In genomic region chr12:117713616-117714015, GRCm38 (mm10) we compare ENCODE assay signal across 26 mouse cellular contexts.
DNase-seq lines count a peak whose midpoint lies in the region; ATAC-seq and TF ChIP-seq lines count a peak whose summit lies in the region.
"Had no signal": no experiment of that assay in that cellular context is flagged by ENCODE, and none has a peak within 500 bp of the region (broad histone marks: within the 10 kb centered on the region; RNA-seq: fewer than 3 reads in every experiment).

No protein-coding gene starts in this region.

- no peak overlapping the region for H3K27ac ChIP-seq in forebrain, postnatal 0 days (ENCODE audit: low read depth, low read length)
- H3K27ac ChIP-seq in forebrain, embryonic 16.5 days (ENCODE audit: low read length) = no peak overlapping the region
- no peak overlapping the region for H3K27ac ChIP-seq in neural tube, embryonic 12.5 days
- peak overlapping the region; percentile 65 for H3K27ac ChIP-seq in midbrain, embryonic 14.5 days (replicated peaks; ENCODE audit: low read depth, low read length)
- H3K27ac ChIP-seq in lung, postnatal 0 days (ENCODE audit: low read length) = no peak overlapping the region
- H3K27ac ChIP-seq: embryonic facial prominence, embryonic 10.5 days; embryonic facial prominence, embryonic 15.5 days; heart, embryonic 10.5 days; heart, embryonic 15.5 days; intestine, embryonic 15.5 days; limb, embryonic 13.5 days had no signal

- H3K4me3 ChIP-seq in forebrain, postnatal 0 days (ENCODE audit: low read depth, low read length) = no peak overlapping the region
- H3K4me3 ChIP-seq in forebrain, embryonic 16.5 days (replicated peaks; ENCODE audit: low read length) = no peak overlapping the region
- no peak overlapping the region for H3K4me3 ChIP-seq in neural tube, embryonic 12.5 days
- H3K4me3 ChIP-seq in midbrain, embryonic 14.5 days (replicated peaks; ENCODE audit: low read depth, low read length) = no peak overlapping the region
- no peak overlapping the region for H3K4me3 ChIP-seq in lung, postnatal 0 days (ENCODE audit: low read depth, low read length)
- H3K4me3 ChIP-seq: embryonic facial prominence, embryonic 10.5 days; embryonic facial prominence, embryonic 15.5 days; heart, embryonic 10.5 days; heart, embryonic 15.5 days; intestine, embryonic 15.5 days; limb, embryonic 13.5 days; megakaryocyte, embryonic 14.5 days had no signal

- TF ChIP-seq CTCF in forebrain, postnatal 0 days (IDR thresholded peaks at IDR 0.05; ENCODE audit: low read depth) = no peak
- no peak for TF ChIP-seq CTCF in lung, postnatal 0 days (IDR thresholded peaks at IDR 0.05)

- H3K4me2 ChIP-seq in forebrain, postnatal 0 days (ENCODE audit: low read depth) = no peak overlapping the region
- H3K4me2 ChIP-seq in forebrain, embryonic 16.5 days (ENCODE audit: low read length) = no peak overlapping the region
- H3K4me2 ChIP-seq in neural tube, embryonic 12.5 days (replicated peaks) = no peak overlapping the region
- no peak overlapping the region for H3K4me2 ChIP-seq in midbrain, embryonic 14.5 days (ENCODE audit: low read length)
- H3K4me2 ChIP-seq in lung, postnatal 0 days (replicated peaks; ENCODE audit: low read depth, low read length) = no peak overlapping the region
- H3K4me2 ChIP-seq: embryonic facial prominence, embryonic 15.5 days; heart, embryonic 15.5 days; intestine, embryonic 15.5 days; limb, embryonic 13.5 days; liver, embryonic 11.5 days had no signal

- peaks cover 4% of the 10 kb centered on the region; the same call in 1 of the 2 replicates for H3K36me3 ChIP-seq in forebrain, postnatal 0 days (ENCODE audit: insufficient read depth)
- H3K36me3 ChIP-seq in forebrain, embryonic 16.5 days (ENCODE audit: control insufficient read depth, insufficient read depth) = no peaks in the 10 kb centered on the region
- no peaks in the 10 kb centered on the region for H3K36me3 ChIP-seq in neural tube, embryonic 12.5 days
- no peaks in the 10 kb centered on the region for H3K36me3 ChIP-seq in midbrain, embryonic 14.5 days (ENCODE audit: control insufficient read depth, insufficient read depth, low read length)
- H3K36me3 ChIP-seq in lung, postnatal 0 days (ENCODE audit: insufficient read depth, low read length) = peaks cover 6% of the 10 kb centered on the region; the same call in 1 of the 2 replicates
- H3K36me3 ChIP-seq: embryonic facial prominence, embryonic 10.5 days; embryonic facial prominence, embryonic 15.5 days; heart, embryonic 10.5 days; heart, embryonic 15.5 days; intestine, embryonic 15.5 days; limb, embryonic 13.5 days had no signal

- DNase-seq in forebrain, postnatal 0 days = no peak
- DNase-seq in neural tube, embryonic 10.5 days (ENCODE audit: extremely low spot score, low spot score) = no peak
- DNase-seq in midbrain, embryonic 14.5 days = peak; percentile 70
- no peak for DNase-seq in lung, postnatal 0 days (ENCODE audit: low spot score)
- no peak for DNase-seq in kidney, postnatal 4 days
- DNase-seq: adrenal gland, postnatal 25 days; cerebellum, adult 18-20 months; cerebellum, postnatal 14 days; gastrocnemius, postnatal 25 days; heart, adult 11 months; kidney, adult 2 months; kidney, postnatal 36 days; lung, postnatal 4 days; thymus, adult 2 months; thymus, postnatal 4 days had no signal

- H3K9ac ChIP-seq in forebrain, postnatal 0 days = no peak overlapping the region
- no peak overlapping the region for H3K9ac ChIP-seq in forebrain, embryonic 16.5 days (replicated peaks; ENCODE audit: low read depth, low read length)
- H3K9ac ChIP-seq in neural tube, embryonic 12.5 days = no peak overlapping the region
- H3K9ac ChIP-seq in midbrain, embryonic 14.5 days (replicated peaks; ENCODE audit: low read length) = no peak overlapping the region
- H3K9ac ChIP-seq in lung, postnatal 0 days (replicated peaks; ENCODE audit: low read depth) = no peak overlapping the region
- H3K9ac ChIP-seq: embryonic facial prominence, embryonic 15.5 days; heart, embryonic 15.5 days; intestine, embryonic 15.5 days; limb, embryonic 13.5 days had no signal

- no peaks in the 10 kb centered on the region for H3K9me3 ChIP-seq in forebrain, postnatal 0 days (ENCODE audit: low read length)
- no peaks in the 10 kb centered on the region for H3K9me3 ChIP-seq in forebrain, embryonic 16.5 days (ENCODE audit: control insufficient read depth, low read length)
- H3K9me3 ChIP-seq in neural tube, embryonic 12.5 days = no peaks in the 10 kb centered on the region
- no peaks in the 10 kb centered on the region for H3K9me3 ChIP-seq in midbrain, embryonic 14.5 days (ENCODE audit: control insufficient read depth, low read length)
- no peaks in the 10 kb centered on the region for H3K9me3 ChIP-seq in lung, postnatal 0 days (ENCODE audit: low read length)
- H3K9me3 ChIP-seq: embryonic facial prominence, embryonic 10.5 days; embryonic facial prominence, embryonic 15.5 days; heart, embryonic 10.5 days; heart, embryonic 15.5 days; intestine, embryonic 15.5 days; limb, embryonic 13.5 days; megakaryocyte, embryonic 14.5 days had no signal

- peak; percentile 27; the same call in 1 of the 2 replicates for ATAC-seq in forebrain, postnatal 0 days
- no peak for ATAC-seq in forebrain, embryonic 16.5 days
- ATAC-seq in neural tube, embryonic 12.5 days (ENCODE audit: low FRiP score, low read depth) = peak; percentile 48; the same call in 1 of the 2 replicates
- ATAC-seq in midbrain, embryonic 14.5 days (ENCODE audit: low FRiP score, low TSS enrichment) = peak; percentile 46; the same call in 1 of the 2 replicates
- no peak for ATAC-seq in lung, postnatal 0 days
- ATAC-seq: hindbrain, embryonic 16.5 days; intestine, embryonic 15.5 days had no signal

- 42% methylated on average over 6 of the region's 6 CpGs for WGBS in forebrain, postnatal 0 days
- WGBS in forebrain, embryonic 16.5 days = 37% methylated on average over 6 of the region's 6 CpGs
- 21% methylated on average over 6 of the region's 6 CpGs for WGBS in neural tube, embryonic 12.5 days
- WGBS in midbrain, embryonic 14.5 days = 3% methylated on average over 6 of the region's 6 CpGs
- 78% methylated on average over 6 of the region's 6 CpGs for WGBS in lung, postnatal 0 days

- H3K4me1 ChIP-seq in forebrain, postnatal 0 days (ENCODE audit: insufficient read depth) = no peaks in the 10 kb centered on the region
- H3K4me1 ChIP-seq in forebrain, embryonic 16.5 days (replicated peaks; ENCODE audit: control insufficient read depth, insufficient read depth, low read length) = no peaks in the 10 kb centered on the region
- H3K4me1 ChIP-seq in neural tube, embryonic 12.5 days = peaks cover 4% of the 10 kb centered on the region; the same call in 1 of the 2 replicates
- peaks cover 11% of the 10 kb centered on the region; the same call in 1 of the 2 replicates for H3K4me1 ChIP-seq in midbrain, embryonic 14.5 days (ENCODE audit: control insufficient read depth, insufficient read depth, low read length)
- H3K4me1 ChIP-seq in lung, postnatal 0 days (ENCODE audit: insufficient read depth, low read depth, low read length) = no peaks in the 10 kb centered on the region
- H3K4me1 ChIP-seq: embryonic facial prominence, embryonic 10.5 days; embryonic facial prominence, embryonic 15.5 days; heart, embryonic 10.5 days; intestine, embryonic 15.5 days; limb, embryonic 13.5 days; megakaryocyte, embryonic 14.5 days had no signal

- TF ChIP-seq EP300 in lung, postnatal 0 days (IDR thresholded peaks at IDR 0.05) = no peak

- no peaks in the 10 kb centered on the region for H3K27me3 ChIP-seq in forebrain, postnatal 0 days (ENCODE audit: insufficient read depth, low read length)
- H3K27me3 ChIP-seq in forebrain, embryonic 16.5 days (replicated peaks; ENCODE audit: control insufficient read depth, insufficient read depth, low read length) = no peaks in the 10 kb centered on the region
- no peaks in the 10 kb centered on the region for H3K27me3 ChIP-seq in neural tube, embryonic 12.5 days (replicated peaks)
- no peaks in the 10 kb centered on the region for H3K27me3 ChIP-seq in midbrain, embryonic 14.5 days (ENCODE audit: control insufficient read depth, insufficient read depth, low read length)
- no peaks in the 10 kb centered on the region for H3K27me3 ChIP-seq in lung, postnatal 0 days (replicated peaks; ENCODE audit: insufficient read depth, low read length)
- H3K27me3 ChIP-seq: embryonic facial prominence, embryonic 15.5 days; heart, embryonic 15.5 days; intestine, embryonic 15.5 days; limb, embryonic 13.5 days; megakaryocyte, embryonic 14.5 days had no signal

Comparison
In these comparisons a context has a peak if more than half of its experiments do, and no peak if none do; other contexts are left out.
1. ATAC-seq: peak in forebrain, postnatal 0 days (single experiment), neural tube, embryonic 12.5 days (single experiment) and midbrain, embryonic 14.5 days (single experiment); none in forebrain, embryonic 16.5 days (single experiment) and lung, postnatal 0 days (single experiment).